Mouse (Mus musculus) small intestine, adult 2 months (tissue): Measurements from ENCODE around the gene Cfap20. TPM values are rescaled to one million over a fixed set of nuclear protein-coding genes. Genes with fewer than 3 reads are reported as not detected.

Source experiments
- H3K27ac ChIP-seq: fragments of 200-500 bp; 2 replicates; pipeline ENCODE4 v1.5.1; 2012; ENCODE audit warnings: low read depth, low read length, control low read depth, inconsistent platforms; ENCODE audit not compliant: insufficient read depth
- H3K27me3 ChIP-seq: fragments of 200-500 bp; 2 replicates; pipeline ENCODE4 v1.6.1; 2012; ENCODE audit warnings: mild to moderate bottlenecking, moderate library complexity, low read length, inconsistent platforms; ENCODE audit not compliant: control insufficient read depth, insufficient read depth
- H3K36me3 ChIP-seq: fragments of 200-500 bp; 2 replicates; pipeline ENCODE4 v1.6.1; 2012; ENCODE audit warnings: mild to moderate bottlenecking, low read length, control low read depth, inconsistent platforms; ENCODE audit not compliant: control insufficient read depth, insufficient read depth
- H3K4me1 ChIP-seq: fragments of 200-500 bp; 2 replicates; pipeline ENCODE4 v1.6.1; 2012; ENCODE audit warnings: low read length, inconsistent platforms, mixed read lengths; ENCODE audit not compliant: control insufficient read depth, insufficient read depth, insufficient read length
- H3K4me3 ChIP-seq: fragments of 200-500 bp; 2 replicates; pipeline ENCODE4 v1.5.1; 2012; ENCODE audit warnings: low read depth, mild to moderate bottlenecking, control low read depth, inconsistent platforms, low read length, moderate library complexity
- CTCF ChIP-seq: fragments of 200-500 bp; IDR thresholded peaks from 2 replicates; pipeline ENCODE4 v1.5.1; 2012; ENCODE audit warnings: low read depth, mild to moderate bottlenecking, control low read depth, inconsistent platforms, low read length, moderate library complexity, mixed read lengths; ENCODE audit not compliant: insufficient replicate concordance, insufficient read length; ENCODE audit errors: extremely low read depth
- POLR2A ChIP-seq: fragments of 200-500 bp; IDR thresholded peaks from 2 replicates; pipeline ENCODE4 v1.6.1; 2012; ENCODE audit warnings: low read depth, mild to moderate bottlenecking, control low read depth, inconsistent platforms, low read length, moderate library complexity
- WGBS: fragments of 180-500 bp; shearing (Covaris S2); methylation state at CpG from one replicate; pipeline ENCODE4 v1.1.7; 2018; 5-methylcytosine and 5-hydroxymethylcytosine counted together
- polyA plus RNA-seq: library from polyadenylated mRNA; depleted of rRNA; stranded (reverse); fragments of >200 nt; gene quantifications from 2 replicates; pipeline ENCODE4 v1.2.3, GENCODE M21; 2012

Cfap20 gene
- polyA plus RNA-seq, 1 experiment, result 33.3 TPM

- H3K36me3 ChIP-seq, result no peaks in the 10 kb centered on the region
- no peak overlapping the region for H3K4me3 ChIP-seq
- H3K27ac ChIP-seq, result no peak overlapping the region
- 69% methylated on average over 10 of the region's 10 CpGs for WGBS
- H3K4me1 ChIP-seq, result peaks cover 5% of the 10 kb centered on the region; the same call in 1 of the 2 replicates
- no peaks in the 10 kb centered on the region for H3K27me3 ChIP-seq
- TF ChIP-seq POLR2A, result no peak
- TF ChIP-seq CTCF, result no peak
Measured at GRCm38 (mm10) chr8:95411309-95411972, 23.2 kb downstream of the Cfap20 start.

- H3K27me3 ChIP-seq, result no peaks in the 10 kb centered on the region
- no peak overlapping the region for H3K27ac ChIP-seq
- TF ChIP-seq CTCF (no peak), POLR2A (no peak)
- peaks cover 5% of the 10 kb centered on the region; the same call in 1 of the 2 replicates for H3K4me1 ChIP-seq
- 28% methylated on average over 5 of the region's 5 CpGs for WGBS
- H3K36me3 ChIP-seq, result no peaks in the 10 kb centered on the region
- no peak overlapping the region for H3K4me3 ChIP-seq
Measured at GRCm38 (mm10) chr8:95409518-95409917, 25.2 kb downstream of the Cfap20 start.

GRCm38 (mm10) chr8:95401091-95401490 lies 33.6 kb downstream of the Cfap20 start:
- 79% methylated on average over 7 of the region's 7 CpGs for WGBS
- Histone ChIP-seq H3K27me3 (no peaks in the 10 kb centered on the region), H3K4me1 (no peaks in the 10 kb centered on the region), H3K36me3 (no peaks in the 10 kb centered on the region), H3K27ac (no peak overlapping the region), H3K4me3 (no peak overlapping the region)
- TF ChIP-seq CTCF, result no peak
- TF ChIP-seq POLR2A, result no peak

GRCm38 (mm10) chr8:95399131-95399530 lies 35.5 kb downstream of the Cfap20 start:
- no peak overlapping the region for H3K4me3 ChIP-seq
- H3K27ac ChIP-seq, result no peak overlapping the region
- TF ChIP-seq CTCF (no peak), POLR2A (no peak)
- H3K36me3 ChIP-seq, result no peaks in the 10 kb centered on the region
- 58% methylated on average over 9 of the region's 9 CpGs for WGBS
- H3K4me1 ChIP-seq, result no peaks in the 10 kb centered on the region
- H3K27me3 ChIP-seq, result no peaks in the 10 kb centered on the region

GRCm38 (mm10) chr8:95397201-95397600 lies 37.5 kb downstream of the Cfap20 start:
- no peak overlapping the region for H3K27ac ChIP-seq
- H3K4me3 ChIP-seq, result no peak overlapping the region
- no peaks in the 10 kb centered on the region for H3K27me3 ChIP-seq
- TF ChIP-seq CTCF (no peak), POLR2A (no peak)
- 45% methylated on average over 5 of the region's 5 CpGs for WGBS
- no peaks in the 10 kb centered on the region for H3K4me1 ChIP-seq
- no peaks in the 10 kb centered on the region for H3K36me3 ChIP-seq

- no peak for TF ChIP-seq POLR2A
- TF ChIP-seq CTCF, result no peak
- H3K4me3 ChIP-seq, result no peak overlapping the region
- no peaks in the 10 kb centered on the region for H3K36me3 ChIP-seq
- H3K27me3 ChIP-seq, result no peaks in the 10 kb centered on the region
- H3K27ac ChIP-seq, result no peak overlapping the region
- no peaks in the 10 kb centered on the region for H3K4me1 ChIP-seq
- WGBS, result 77% methylated on average over 11 of the region's 11 CpGs
Measured at GRCm38 (mm10) chr8:95396752-95397151, 37.9 kb downstream of the Cfap20 start.

- no peak overlapping the region for H3K27ac ChIP-seq
- 62% methylated on average over 8 of the region's 8 CpGs for WGBS
- H3K4me1 ChIP-seq, result no peaks in the 10 kb centered on the region
Measured at GRCm38 (mm10) chr8:95395186-95395918, 39.3 kb downstream of the Cfap20 start.

More at GRCm38 (mm10) chr8:95395186-95395918, 39.3 kb downstream of the Cfap20 start:
- no peak for TF ChIP-seq POLR2A
- TF ChIP-seq CTCF, result no peak
- Histone ChIP-seq H3K4me3 (no peak overlapping the region), H3K36me3 (no peaks in the 10 kb centered on the region), H3K27me3 (no peaks in the 10 kb centered on the region)
